Mouse (Mus musculus): ENCODE results near the gene Gatc. TPM values are rescaled to one million over a fixed set of nuclear protein-coding genes. Genes with fewer than 3 reads are reported as not detected.

Gatc gene
- total RNA-seq, 2 experiments from 2014 or later: 20.6 to 20.9 TPM

GRCm38 (mm10) chr5:115301615-115302014 lies 39.4 kb downstream of the Gatc start:
- peak overlapping the region; percentile 94 for H3K4me3 ChIP-seq
- no peak for TF ChIP-seq CTCF (IDR thresholded peaks at IDR 0.05)
- intact Hi-C loops (cut with DNase I): loop anchor here (2.0 kb wide), 2 partner anchors 39 to 47 kb away; partner anchors contain the start of genes Cox6a1, Gatc and Triap1
- peak overlapping the region; percentile 84 for H3K27ac ChIP-seq
- DNase-seq (ENCODE audit: extremely low spot score in 1 of 2, low spot score in 2 of 2): no peak

- peak within 1 kb of the TSS; percentile 94 for H3K4me3 ChIP-seq
- peak; percentile 100 for DNase-seq (ENCODE audit: extremely low spot score in 1 of 2, low spot score in 2 of 2)
- TF ChIP-seq CTCF (IDR thresholded peaks at IDR 0.05): no peak
- H3K27ac ChIP-seq: peak within 1 kb of the TSS; percentile 94
- intact Hi-C loops (cut with DNase I): loop anchor here (1.0 to 2.0 kb wide), 4 partner anchors 18 to 48 kb away; partner anchors contain the start of genes Cox6a1, Gatc, Srsf9 and Triap1
Observed at GRCm38 (mm10) chr5:115300792-115301614, 40.0 kb downstream of the Gatc start, which contains the start of gene Dynll1. Dynll1 (minus strand) TSS chr5:115300999.

DNA sequence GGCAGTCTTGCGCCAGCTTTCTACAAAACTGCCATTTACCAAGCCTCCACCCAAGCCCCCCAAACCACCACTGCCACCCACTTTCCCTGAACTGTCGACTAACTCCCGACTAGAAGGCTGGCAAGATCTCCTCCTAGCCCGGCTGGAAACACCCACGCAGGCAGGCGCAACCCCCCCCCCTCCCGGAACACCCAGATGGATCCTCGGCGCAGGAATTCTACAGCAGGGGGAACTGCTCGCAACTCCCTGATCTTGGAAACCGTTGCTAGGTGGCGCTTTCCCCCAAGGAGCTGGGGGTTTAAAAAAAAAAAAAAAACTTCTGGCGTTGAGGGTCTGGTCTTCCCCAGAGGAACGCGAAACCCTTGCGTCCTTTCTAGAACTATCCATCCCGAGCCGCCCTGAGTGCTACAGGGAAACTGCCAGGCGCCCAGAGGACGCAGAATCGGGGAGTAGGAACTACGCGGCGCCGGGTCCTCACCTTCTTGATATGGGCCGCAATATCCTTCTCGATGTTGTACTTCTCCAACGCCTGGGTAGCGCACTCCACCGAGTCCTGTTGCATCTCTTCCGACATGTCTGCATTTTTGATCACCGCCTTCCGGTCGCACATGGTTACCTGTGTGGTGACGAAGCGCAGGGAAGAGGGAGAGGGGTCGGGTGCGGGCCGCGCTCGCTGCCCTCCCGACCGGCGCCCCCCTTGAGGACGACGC lies 40.8 kb downstream of the Gatc start:
- Histone ChIP-seq H3K4me3 (peak overlapping the region; percentile 94), H3K27ac (peak overlapping the region; percentile 94)
- peak; percentile 56 to 65 for DNase-seq (ENCODE audit: extremely low spot score in 1 of 2, low spot score in 2 of 2)
- intact Hi-C loops (cut with DNase I): loop anchor here (1.0 to 2.0 kb wide), 4 partner anchors 19 to 49 kb away; partner anchors contain the start of genes Cox6a1, Gatc, Srsf9 and Triap1
- TF ChIP-seq CTCF (IDR thresholded peaks at IDR 0.05): peak; percentile 29

DNA sequence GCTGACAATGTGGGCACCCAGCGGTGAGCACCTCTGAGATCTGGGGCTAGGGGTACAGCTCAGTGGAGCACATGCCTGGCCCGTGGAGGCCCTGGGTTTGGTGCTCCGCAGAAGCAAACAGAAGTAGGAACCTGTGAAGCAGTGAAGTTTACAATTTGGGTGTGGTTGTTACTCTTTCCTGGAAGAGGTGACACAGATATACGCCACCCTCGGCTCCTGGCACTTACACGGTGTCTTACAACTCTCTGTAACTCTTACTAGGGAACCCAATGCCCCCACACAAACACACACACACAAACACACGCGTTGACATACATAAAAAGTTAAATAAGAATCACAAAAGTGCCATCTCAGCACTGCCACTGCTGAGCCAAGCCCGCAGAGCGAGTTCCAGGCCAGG lies 44.6 kb downstream of the Gatc start:
- no peak for DNase-seq (ENCODE audit: extremely low spot score in 1 of 2, low spot score in 2 of 2)
- no peak for TF ChIP-seq CTCF (IDR thresholded peaks at IDR 0.05)
- Histone ChIP-seq H3K27ac (no peak overlapping the region), H3K4me3 (no peak overlapping the region)
- intact Hi-C loops (cut with DNase I): loop anchor here (2.0 kb wide), 1 partner anchor 14 kb away; no protein-coding TSS in a partner anchor

DNA sequence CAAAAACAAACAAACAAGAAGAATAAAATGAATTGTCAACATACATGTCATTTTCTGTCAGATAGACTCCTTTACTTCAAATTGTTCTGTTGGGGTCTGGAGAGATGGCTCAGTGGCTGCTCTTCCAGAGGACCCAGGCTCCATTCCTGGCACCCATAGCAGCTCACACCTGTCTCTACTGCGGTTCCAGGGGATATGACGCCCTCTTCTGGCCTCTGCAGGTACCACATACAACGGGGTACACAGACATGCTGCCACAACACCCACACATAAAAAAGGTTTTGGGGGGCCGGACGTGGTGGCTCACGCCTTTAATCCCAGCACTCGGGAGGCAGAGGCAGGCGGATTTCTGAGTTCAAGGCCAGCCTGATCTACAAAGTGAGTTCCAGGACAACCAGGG lies 46.8 kb downstream of the Gatc start:
- no peak for DNase-seq (ENCODE audit: extremely low spot score in 1 of 2, low spot score in 2 of 2)
- peak; percentile 16 for TF ChIP-seq CTCF (IDR thresholded peaks at IDR 0.05)
- intact Hi-C loops (cut with DNase I): no loop called here
- no peak overlapping the region for H3K4me3 ChIP-seq
- H3K27ac ChIP-seq: no peak overlapping the region

- DNase-seq (ENCODE audit: extremely low spot score in 1 of 2, low spot score in 2 of 2): no peak
- no peak overlapping the region for H3K4me3 ChIP-seq
- intact Hi-C loops (cut with DNase I): no loop called here
- peak; percentile 21 for TF ChIP-seq CTCF (IDR thresholded peaks at IDR 0.05)
- H3K27ac ChIP-seq: no peak overlapping the region
Observed at GRCm38 (mm10) chr5:115284735-115285134, 56.2 kb downstream of the Gatc start.

Other genes starting within 250 kb of the Gatc start
- not detected for gene Gm10401, start 242.9 kb downstream of the Gatc start, total RNA-seq (2021)
- 1 to 10 TPM; 6.5 to 7.2 TPM for gene Acads, start 221.8 kb downstream of the Gatc start, total RNA-seq (2021)
- 10 to 100 TPM; 25.2 to 31.0 TPM for gene Unc119b, start 206.2 kb downstream of the Gatc start, total RNA-seq (2021)
- 10 to 100 TPM; 87.8 to 89.8 TPM for gene Mlec, start 183.0 kb downstream of the Gatc start, total RNA-seq (2021)
- gene Cabp1, start 146.8 kb downstream of the Gatc start, total RNA-seq (2021): 100 to 1,000 TPM; 319 to 335 TPM
- gene Pop5, start 105.3 kb downstream of the Gatc start, total RNA-seq (2021): 100 to 1,000 TPM; 116 to 117 TPM
- gene Rnf10, start 68.3 kb downstream of the Gatc start, total RNA-seq (2021): 100 to 1,000 TPM; 253 to 265 TPM
- 10 to 100 TPM; 39.9 to 41.9 TPM for gene Coq5, start 61.5 kb downstream of the Gatc start, total RNA-seq (2021)
- 100 to 1,000 TPM; 608 to 642 TPM for gene Dynll1, start 40.2 kb downstream of the Gatc start, total RNA-seq (2021)
- 10 to 100 TPM; 68.0 to 74.5 TPM for gene Srsf9, start 14.0 kb downstream of the Gatc start, total RNA-seq (2021)
- gene Triap1, start within 50 bp of the Gatc start, total RNA-seq (2021): 10 to 100 TPM; 21.4 to 24.5 TPM
- 100 to 1,000 TPM; 701 to 719 TPM for gene Cox6a1, start 7.8 kb upstream of the Gatc start, total RNA-seq (2021)
- 10 to 100 TPM; 46.1 to 51.8 TPM for gene Msi1, start 88.4 kb upstream of the Gatc start, total RNA-seq (2021)
- gene Pla2g1b, start 125.1 kb upstream of the Gatc start, total RNA-seq (2021): not detected
- 10 to 100 TPM; 40.7 to 43.5 TPM for gene Sirt4, start 143.5 kb upstream of the Gatc start, total RNA-seq (2021)
- 10 to 100 TPM; 22.8 to 25.7 TPM for gene Pxn, start 165.5 kb upstream of the Gatc start, total RNA-seq (2021)
- 100 to 1,000 TPM; 183 to 187 TPM for gene Rplp0, start 218.3 kb upstream of the Gatc start, total RNA-seq (2021)
- gene Gcn1l1, start 224.1 kb upstream of the Gatc start, total RNA-seq (2021): 10 to 100 TPM; 70.7 to 73.2 TPM